Mouse (Mus musculus): Measurements from ENCODE around the gene Tmem97. TPM values are rescaled to one million over a fixed set of nuclear protein-coding genes. Genes with fewer than 3 reads are reported as not detected.

Tmem97 gene
- polyA plus RNA-seq, 1 experiment from 2014 or later, result 81.5 TPM

DNA sequence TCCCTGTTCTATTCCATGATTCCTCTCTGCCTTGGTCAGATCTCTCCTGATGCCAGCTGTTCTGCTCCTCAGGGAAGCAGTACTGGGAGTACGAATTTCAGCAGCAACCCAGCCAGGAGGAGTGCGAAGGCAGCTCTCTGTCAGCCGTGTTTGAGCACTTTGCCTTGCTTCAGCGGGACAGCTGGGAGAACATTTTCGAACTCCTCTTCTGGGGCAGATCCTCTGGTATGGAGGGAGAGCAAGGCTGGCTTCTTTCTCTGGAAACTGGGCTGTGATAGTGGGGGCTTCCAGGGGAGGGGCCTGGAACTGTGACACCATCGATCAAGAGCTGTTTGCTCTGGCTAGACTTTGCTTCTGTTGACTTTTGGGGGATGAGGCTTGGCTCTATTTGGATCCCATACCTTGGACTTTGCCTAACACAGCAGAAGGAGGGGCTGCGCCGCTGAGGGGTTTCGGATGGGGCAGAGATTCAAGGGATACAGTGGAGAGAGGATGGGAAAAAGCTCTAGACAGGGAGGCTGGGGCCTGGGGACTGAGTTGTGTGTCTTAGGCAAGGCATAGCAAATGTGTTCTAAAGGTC is 49.9 kb downstream of the Tmem97 start:
- H3K9ac ChIP-seq (replicated peaks), result peak overlapping the region; percentile 59
- TF ChIP-seq CTCF (IDR thresholded peaks at IDR 0.05; ENCODE audit: low read depth) (no peak), EP300 (IDR thresholded peaks at IDR 0.05; ENCODE audit: low read depth) (peak; percentile 53; the same call in 1 of the 2 replicates)
- peak overlapping the region; percentile 86 for H3K27ac ChIP-seq (ENCODE audit: low read depth)
- no peaks in the 10 kb centered on the region for H3K36me3 ChIP-seq (replicated peaks; ENCODE audit: insufficient read depth, low read length)
- WGBS (ENCODE audit: insufficient replicate concordance), result 56% methylated on average over 9 of the region's 9 CpGs
- ATAC-seq (peak; percentile 83), DNase-seq (peak; percentile 59)
- peak overlapping the region; percentile 78 for H3K4me2 ChIP-seq (ENCODE audit: low read depth, low read length)
- no peaks in the 10 kb centered on the region for H3K9me3 ChIP-seq (ENCODE audit: low read length)
- peaks cover 21% of the 10 kb centered on the region for H3K27me3 ChIP-seq (ENCODE audit: insufficient read depth, low read length)
- H3K4me3 ChIP-seq (ENCODE audit: low read depth, low read length), result peak overlapping the region; percentile 53
- H3K4me1 ChIP-seq (ENCODE audit: insufficient read depth), result peaks cover 23% of the 10 kb centered on the region

GRCm38 (mm10) chr11:78499543-78499942 is 51.0 kb downstream of the Tmem97 start:
- H3K27me3 ChIP-seq (ENCODE audit: insufficient read depth, low read length), result peaks cover 26% of the 10 kb centered on the region
- peak overlapping the region; percentile 78 for H3K4me2 ChIP-seq (ENCODE audit: low read depth, low read length)
- peak overlapping the region; percentile 86 for H3K27ac ChIP-seq (ENCODE audit: low read depth)
- WGBS (ENCODE audit: insufficient replicate concordance), result 34% methylated on average over 16 of the region's 16 CpGs
- no peaks in the 10 kb centered on the region for H3K9me3 ChIP-seq (ENCODE audit: low read length)
- H3K4me3 ChIP-seq (ENCODE audit: low read depth, low read length), result peak overlapping the region; percentile 53
- no peak for ATAC-seq
- H3K9ac ChIP-seq (replicated peaks), result peak overlapping the region; percentile 59
- no peak for TF ChIP-seq EP300 (IDR thresholded peaks at IDR 0.05; ENCODE audit: low read depth)
- TF ChIP-seq CTCF (IDR thresholded peaks at IDR 0.05; ENCODE audit: low read depth), result no peak
- H3K4me1 ChIP-seq (ENCODE audit: insufficient read depth), result peaks cover 23% of the 10 kb centered on the region
- no peaks in the 10 kb centered on the region for H3K36me3 ChIP-seq (replicated peaks; ENCODE audit: insufficient read depth, low read length)
- no peak for DNase-seq

- H3K4me3 ChIP-seq (ENCODE audit: low read depth, low read length), result peak within 1 kb of the TSS; percentile 53
Measured at GRCm38 (mm10) chr11:78499004-78499403, 51.6 kb downstream of the Tmem97 start, which contains the start of gene Vtn. TSS of gene Vtn (plus strand) at chr11:78499091.

GRCm38 (mm10) chr11:78497544-78498522 is 52.7 kb downstream of the Tmem97 start, which contains the start of gene Sarm1:
TSS of gene Sarm1 (minus strand) at chr11:78497754.
- peaks cover 28% of the 10 kb centered on the region for H3K27me3 ChIP-seq (ENCODE audit: insufficient read depth, low read length)
- peak within 1 kb of the TSS; percentile 78 for H3K4me2 ChIP-seq (ENCODE audit: low read depth, low read length)
- ATAC-seq (peak; percentile 76), DNase-seq (peak; percentile 96)
- TF ChIP-seq CTCF (IDR thresholded peaks at IDR 0.05; ENCODE audit: low read depth), result no peak
- 3% methylated on average over 36 of the region's 36 CpGs for WGBS (ENCODE audit: insufficient replicate concordance)
- peaks cover 20% of the 10 kb centered on the region for H3K4me1 ChIP-seq (ENCODE audit: insufficient read depth)
- peak within 1 kb of the TSS; percentile 86 for H3K27ac ChIP-seq (ENCODE audit: low read depth)
- no peaks in the 10 kb centered on the region for H3K36me3 ChIP-seq (replicated peaks; ENCODE audit: insufficient read depth, low read length)
- H3K9ac ChIP-seq (replicated peaks), result peak within 1 kb of the TSS; percentile 26; the same call in 1 of the 2 replicates
- no peaks in the 10 kb centered on the region for H3K9me3 ChIP-seq (ENCODE audit: low read length)
- peak within 1 kb of the TSS; percentile 53 for H3K4me3 ChIP-seq (ENCODE audit: low read depth, low read length)

More at GRCm38 (mm10) chr11:78499004-78499403, 51.6 kb downstream of the Tmem97 start, which contains the start of gene Vtn:
- Histone ChIP-seq H3K4me1 (ENCODE audit: insufficient read depth) (peaks cover 23% of the 10 kb centered on the region), H3K4me2 (ENCODE audit: low read depth, low read length) (peak within 1 kb of the TSS; percentile 78), H3K27ac (ENCODE audit: low read depth) (peak within 1 kb of the TSS; percentile 86), H3K36me3 (replicated peaks; ENCODE audit: insufficient read depth, low read length) (no peaks in the 10 kb centered on the region), H3K27me3 (ENCODE audit: insufficient read depth, low read length) (peaks cover 28% of the 10 kb centered on the region), H3K9me3 (ENCODE audit: low read length) (no peaks in the 10 kb centered on the region), H3K9ac (replicated peaks) (peak within 1 kb of the TSS; percentile 59)
- TF ChIP-seq EP300 (IDR thresholded peaks at IDR 0.05; ENCODE audit: low read depth) (no peak), CTCF (IDR thresholded peaks at IDR 0.05; ENCODE audit: low read depth) (no peak)
- 42% methylated on average over 7 of the region's 7 CpGs for WGBS (ENCODE audit: insufficient replicate concordance)
- peak; percentile 55 for DNase-seq
- peak; percentile 46 for ATAC-seq

DNA sequence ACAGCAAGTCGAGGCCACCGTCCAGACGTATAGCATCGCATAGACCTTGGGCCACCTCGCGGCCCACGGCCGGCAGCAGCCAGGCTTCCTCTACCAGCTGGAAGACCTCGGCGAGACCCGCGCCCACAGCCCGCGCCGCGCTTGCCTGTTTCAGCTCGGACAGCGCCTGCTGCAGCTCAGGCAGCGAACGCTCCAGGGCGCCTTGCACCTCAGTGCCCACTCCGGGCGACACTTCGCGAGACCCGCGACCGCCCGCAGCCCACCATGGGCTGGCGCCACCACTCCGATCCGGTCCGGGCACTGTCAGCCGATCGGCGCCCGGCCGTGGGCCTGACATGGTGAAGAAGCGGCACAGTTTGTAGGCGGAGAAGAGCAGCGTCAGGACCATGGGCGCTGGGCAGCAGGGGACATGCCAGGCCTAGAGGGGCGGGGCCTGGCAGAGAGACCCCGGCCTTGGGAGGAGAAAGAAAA is 53.5 kb downstream of the Tmem97 start:
- Histone ChIP-seq H3K4me3 (ENCODE audit: low read depth, low read length) (peak overlapping the region; percentile 51), H3K9ac (replicated peaks) (no peak overlapping the region), H3K36me3 (replicated peaks; ENCODE audit: insufficient read depth, low read length) (no peaks in the 10 kb centered on the region), H3K9me3 (ENCODE audit: low read length) (no peaks in the 10 kb centered on the region), H3K27ac (ENCODE audit: low read depth) (no peak overlapping the region), H3K27me3 (ENCODE audit: insufficient read depth, low read length) (peaks cover 28% of the 10 kb centered on the region), H3K4me2 (ENCODE audit: low read depth, low read length) (peak overlapping the region; percentile 78), H3K4me1 (ENCODE audit: insufficient read depth) (peaks cover 18% of the 10 kb centered on the region)
- ATAC-seq, result no peak
- TF ChIP-seq EP300 (IDR thresholded peaks at IDR 0.05; ENCODE audit: low read depth), result no peak
- no peak for TF ChIP-seq CTCF (IDR thresholded peaks at IDR 0.05; ENCODE audit: low read depth)
- DNase-seq, result peak; percentile 31
- 1% methylated on average over 44 of the region's 44 CpGs for WGBS (ENCODE audit: insufficient replicate concordance)

- Histone ChIP-seq H3K4me3 (ENCODE audit: low read depth, low read length) (no peak overlapping the region), H3K9ac (replicated peaks) (no peak overlapping the region), H3K27ac (ENCODE audit: low read depth) (no peak overlapping the region), H3K4me2 (ENCODE audit: low read depth, low read length) (no peak overlapping the region), H3K4me1 (ENCODE audit: insufficient read depth) (peaks cover 17% of the 10 kb centered on the region), H3K9me3 (ENCODE audit: low read length) (no peaks in the 10 kb centered on the region), H3K36me3 (replicated peaks; ENCODE audit: insufficient read depth, low read length) (no peaks in the 10 kb centered on the region), H3K27me3 (ENCODE audit: insufficient read depth, low read length) (peaks cover 38% of the 10 kb centered on the region)
- no peak for ATAC-seq
- 2% methylated on average over 6 of the region's 6 CpGs for WGBS (ENCODE audit: insufficient replicate concordance)
- DNase-seq, result peak; percentile 55
- TF ChIP-seq CTCF (IDR thresholded peaks at IDR 0.05; ENCODE audit: low read depth) (no peak), EP300 (IDR thresholded peaks at IDR 0.05; ENCODE audit: low read depth) (no peak)
Measured at GRCm38 (mm10) chr11:78495904-78496303, 54.7 kb downstream of the Tmem97 start.

Other genes with a start within 250 kb of the Tmem97 start
- 9.8 and 11.4 TPM in 2 replicates for gene Spag5, start 249.2 kb downstream of the Tmem97 start, polyA plus RNA-seq (2015; fragmentation: Nextera tagmentation; extraction: Ambion mirVana)
- 12.1 and 15.4 TPM in 2 replicates for gene Aldoc, start 227.8 kb downstream of the Tmem97 start, polyA plus RNA-seq (2015; fragmentation: Nextera tagmentation; extraction: Ambion mirVana)
- 33.1 and 34.6 TPM in 2 replicates for gene Pigs, start 222.4 kb downstream of the Tmem97 start, polyA plus RNA-seq (2015; fragmentation: Nextera tagmentation; extraction: Ambion mirVana)
- gene Unc119, start 207.3 kb downstream of the Tmem97 start, polyA plus RNA-seq (2015; fragmentation: Nextera tagmentation; extraction: Ambion mirVana), result 63.7 and 77.0 TPM in 2 replicates
- gene Foxn1, start 164.2 kb downstream of the Tmem97 start, polyA plus RNA-seq (2015; fragmentation: Nextera tagmentation; extraction: Ambion mirVana), result not detected in 2 replicates
- 0.07 and 0.08 TPM in 2 replicates for gene Slc13a2, start 128.6 kb downstream of the Tmem97 start, polyA plus RNA-seq (2015; fragmentation: Nextera tagmentation; extraction: Ambion mirVana)
- 20.5 and 22.3 TPM in 2 replicates for gene Slc46a1, start 85.1 kb downstream of the Tmem97 start, polyA plus RNA-seq (2015; fragmentation: Nextera tagmentation; extraction: Ambion mirVana)
- 0.14 and 0.21 TPM in 2 replicates for gene Sarm1, start 53.0 kb downstream of the Tmem97 start, polyA plus RNA-seq (2015; fragmentation: Nextera tagmentation; extraction: Ambion mirVana)
- 2,013 and 2,040 TPM in 2 replicates for gene Vtn, start 51.7 kb downstream of the Tmem97 start, polyA plus RNA-seq (2015; fragmentation: Nextera tagmentation; extraction: Ambion mirVana)
- gene Sebox, start 47.3 kb downstream of the Tmem97 start, polyA plus RNA-seq (2015; fragmentation: Nextera tagmentation; extraction: Ambion mirVana), result 0.11 and 0.16 TPM in 2 replicates
- gene Tmem199, start 38.6 kb downstream of the Tmem97 start, polyA plus RNA-seq (2015; fragmentation: Nextera tagmentation; extraction: Ambion mirVana), result 21.1 TPM in 2 replicates
- gene Poldip2, start 38.6 kb downstream of the Tmem97 start, polyA plus RNA-seq (2015; fragmentation: Nextera tagmentation; extraction: Ambion mirVana), result 94.2 and 96.6 TPM in 2 replicates
- gene Tnfaip1, start 14.4 kb downstream of the Tmem97 start, polyA plus RNA-seq (2015; fragmentation: Nextera tagmentation; extraction: Ambion mirVana), result 12.9 and 13.1 TPM in 2 replicates
- gene Ift20, start 14.4 kb downstream of the Tmem97 start, polyA plus RNA-seq (2015; fragmentation: Nextera tagmentation; extraction: Ambion mirVana), result 82.3 and 85.1 TPM in 2 replicates
- gene Nlk, start 146.6 kb upstream of the Tmem97 start, polyA plus RNA-seq (2015; fragmentation: Nextera tagmentation; extraction: Ambion mirVana), result 5.2 and 6.1 TPM in 2 replicates
- 19.0 and 20.1 TPM in 2 replicates for gene Ccnq, start 201.0 kb upstream of the Tmem97 start, polyA plus RNA-seq (2015; fragmentation: Nextera tagmentation; extraction: Ambion mirVana)

All from liver, postnatal 0 days (tissue).